18 mouse cellular contexts compared by ENCODE assay signal in genomic region chr16:10033416-10033979, GRCm38 (mm10). TPM values are rescaled to one million over a fixed set of nuclear protein-coding genes. Genes with fewer than 3 reads are reported as not detected.
A peak's percentile ranks its signal among the peaks of the same experiment; 100 is the strongest.
DNase-seq lines count a peak whose midpoint lies in the region; ATAC-seq lines count a peak whose summit lies in the region.
"Had no signal": no experiment of that assay in that cellular context is flagged by ENCODE, and none has a peak within 500 bp of the region (broad histone marks: within the 10 kb centered on the region; RNA-seq: fewer than 3 reads in every experiment).

No protein-coding gene starts in this region.

- no peaks in the 10 kb centered on the region for H3K4me1 ChIP-seq in heart, embryonic 15.5 days (replicated peaks)
- H3K4me1 ChIP-seq in heart, embryonic 10.5 days, result no peaks in the 10 kb centered on the region; the same call in 1 of the 2 replicates
- H3K4me1 ChIP-seq: embryonic facial prominence, embryonic 10.5 days; kidney, embryonic 15.5 days; limb, embryonic 12.5 days; liver, embryonic 15.5 days; midbrain, embryonic 12.5 days had no signal

- no peak for DNase-seq in heart, embryonic 10.5 days (ENCODE audit: low spot score)
- DNase-seq in NIH3T3 (ENCODE audit: low read depth), result peak; percentile 23
- DNase-seq in layer of hippocampus, adult 9-11 months, result peak; percentile 60
- peak; percentile 77 to 79 for DNase-seq in right cerebral cortex, adult 2 months (ENCODE audit: low spot score in 2 of 2)
- no peak for DNase-seq in spleen, postnatal 4 days (ENCODE audit: low spot score in 2 of 2)
- no peak for DNase-seq in cerebellum, adult 18-20 months
- DNase-seq in gastrocnemius, postnatal 25 days, result no peak
- DNase-seq: adrenal gland, adult 2 months; cerebellum, adult 9-11 months; gastrocnemius, adult 2 months; heart, postnatal 36 days; thymus, adult 2 months had no signal

- 77% methylated on average over 4 of the region's 4 CpGs for WGBS in heart, embryonic 15.5 days
- 73% methylated on average over 4 of the region's 4 CpGs for WGBS in heart, embryonic 10.5 days

- no peak overlapping the region for H3K27ac ChIP-seq in heart, embryonic 15.5 days
- no peak overlapping the region for H3K27ac ChIP-seq in heart, embryonic 10.5 days
- H3K27ac ChIP-seq: embryonic facial prominence, embryonic 10.5 days; gastrocnemius, adult 2 months; kidney, embryonic 15.5 days; limb, embryonic 12.5 days; liver, embryonic 15.5 days; midbrain, embryonic 12.5 days had no signal

- no peak overlapping the region for H3K4me3 ChIP-seq in heart, embryonic 15.5 days
- no peak overlapping the region for H3K4me3 ChIP-seq in heart, embryonic 10.5 days
- H3K4me3 ChIP-seq: embryonic facial prominence, embryonic 10.5 days; gastrocnemius, adult 2 months; kidney, embryonic 15.5 days; limb, embryonic 12.5 days; liver, embryonic 15.5 days; midbrain, embryonic 12.5 days had no signal

- no peaks in the 10 kb centered on the region for H3K36me3 ChIP-seq in heart, embryonic 15.5 days
- H3K36me3 ChIP-seq in heart, embryonic 10.5 days, result no peaks in the 10 kb centered on the region
- H3K36me3 ChIP-seq: embryonic facial prominence, embryonic 10.5 days; kidney, embryonic 15.5 days; limb, embryonic 12.5 days; liver, embryonic 15.5 days; midbrain, embryonic 12.5 days had no signal

- H3K9ac ChIP-seq in heart, embryonic 15.5 days, result no peak overlapping the region
- H3K9ac ChIP-seq: kidney, embryonic 15.5 days; limb, embryonic 12.5 days; liver, embryonic 15.5 days; midbrain, embryonic 12.5 days had no signal

- no peaks in the 10 kb centered on the region for H3K9me3 ChIP-seq in heart, embryonic 15.5 days (replicated peaks)
- H3K9me3 ChIP-seq in heart, embryonic 10.5 days, result no peaks in the 10 kb centered on the region
- H3K9me3 ChIP-seq: embryonic facial prominence, embryonic 10.5 days; kidney, embryonic 15.5 days; limb, embryonic 12.5 days; liver, embryonic 15.5 days; midbrain, embryonic 12.5 days had no signal

- no peaks in the 10 kb centered on the region for H3K27me3 ChIP-seq in heart, embryonic 15.5 days
- no peaks in the 10 kb centered on the region for H3K27me3 ChIP-seq in heart, embryonic 10.5 days (ENCODE audit: insufficient read depth, poor library complexity, severe bottlenecking)
- H3K27me3 ChIP-seq: kidney, embryonic 15.5 days; limb, embryonic 12.5 days; liver, embryonic 15.5 days; midbrain, embryonic 12.5 days had no signal

- H3K4me2 ChIP-seq in heart, embryonic 15.5 days, result no peak overlapping the region
- H3K4me2 ChIP-seq: kidney, embryonic 15.5 days; limb, embryonic 12.5 days; liver, embryonic 15.5 days; midbrain, embryonic 12.5 days had no signal

- 0 out of 2 replicates have a peak, but pooled peaks have one; percentile 18 for ATAC-seq in heart, embryonic 15.5 days (replicated peaks; ENCODE audit: insufficient number of reproducible peaks, insufficient read depth, low FRiP score, low read depth)

RNA-seq across cellular contexts. Expression of gene Grin2a, which starts 38.1 kb away (rescaled TPM):
- 0.44 and 0.49 TPM in 2 replicates for polyA plus RNA-seq in heart, embryonic 15.5 days (2015; fragmentation: Nextera tagmentation; extraction: Ambion mirVana)
- polyA plus RNA-seq in heart, embryonic 10.5 days (2016; fragmentation: Nextera tagmentation; extraction: Ambion mirVana), result 0.69 and 0.72 TPM in 2 replicates
- under 1 TPM; 0.08 to 0.32 TPM for total RNA-seq in gastrocnemius, postnatal 25 days (2021)
- polyA plus RNA-seq: liver, embryonic 15.5 days had no signal

Comparison
In these comparisons a context has a peak if more than half of its experiments do, and no peak if none do; other contexts are left out.
1. DNase-seq: peak in NIH3T3 (single experiment), layer of hippocampus, adult 9-11 months (single experiment) and right cerebral cortex, adult 2 months (2 of 2); none in heart, embryonic 10.5 days (single experiment), spleen, postnatal 4 days (0 of 2), cerebellum, adult 18-20 months (0 of 2) and gastrocnemius, postnatal 25 days (single experiment).